Mouse (Mus musculus): Measurements from ENCODE around the gene Gm27021.

DNA sequence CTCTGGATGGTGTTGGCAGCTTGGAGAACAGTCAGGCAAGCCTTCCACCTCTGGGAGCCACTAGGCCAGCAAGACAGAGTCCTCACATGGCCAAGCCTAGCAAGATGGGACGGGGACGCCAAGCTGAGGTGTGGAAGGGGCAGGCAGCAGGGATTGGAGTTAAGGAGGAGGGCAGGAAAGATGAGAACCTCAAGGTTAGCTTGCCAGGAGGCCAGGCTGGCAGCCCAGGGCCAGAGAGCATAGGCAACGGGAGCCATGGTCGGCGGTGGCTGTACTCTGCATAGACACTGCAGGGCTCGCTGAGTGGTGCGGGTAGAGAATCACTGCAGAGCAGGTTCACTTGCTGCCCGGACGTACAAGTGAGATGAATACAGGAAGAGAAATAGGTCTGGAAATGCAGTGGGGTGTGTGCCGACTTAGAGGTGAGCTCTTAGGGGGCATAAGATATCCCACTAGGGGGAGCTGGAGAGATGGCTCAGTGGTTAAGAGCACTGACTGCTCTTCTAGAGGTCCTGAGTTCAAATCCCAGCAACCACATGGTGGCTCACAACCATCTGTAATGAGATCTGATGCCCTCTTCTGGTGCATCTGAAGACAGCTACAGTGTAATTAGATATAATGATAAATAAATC is 25.7 kb downstream of the Gm27021 start:
- no peak for TF ChIP-seq CTCF (IDR thresholded peaks at IDR 0.05; ENCODE audit: extremely low read depth, insufficient read length, insufficient replicate concordance, low read depth, low read length)
- no peak for TF ChIP-seq POLR2A (IDR thresholded peaks at IDR 0.05; ENCODE audit: low read depth, low read length)
